Mouse (Mus musculus) right cerebral cortex, postnatal 36 days (tissue): Measurements from ENCODE around the gene Hist1h4f.

Experiments
- DNase-seq, 2 experiments: peaks; one replicate each; pipeline ENCODE4 v3.0.0; 2022; ENCODE audit warnings: low spot score in 2 of 2, mixed read lengths in 1 of 2

Hist1h4f gene

GRCm38 (mm10) chr13:23534368-23535131, 16.9 kb downstream of the Hist1h4f start:
- no peak for DNase-seq

- DNase-seq: peak; percentile 72 to 81
These were observed 17.7 kb downstream of the Hist1h4f start, which contains the start of gene Hist1h2af for GRCm38 (mm10) chr13:23533560-23534367. Hist1h2af (plus strand) TSS chr13:23533906.

GRCm38 (mm10) chr13:23532262-23533075, 19.0 kb downstream of the Hist1h4f start:
- no peak for DNase-seq

GRCm38 (mm10) chr13:23530901-23531875, 20.3 kb downstream of the Hist1h4f start, which contains the start of gene Hist1h4h:
Hist1h4h (plus strand) TSS chr13:23531050.
- DNase-seq: peak; percentile 95 to 97

- peak; percentile 36 to 49 for DNase-seq
These were observed 21.1 kb downstream of the Hist1h4f start for GRCm38 (mm10) chr13:23530181-23530900.

- no peak for DNase-seq
These were observed 21.8 kb downstream of the Hist1h4f start for GRCm38 (mm10) chr13:23529480-23530165.

- no peak for DNase-seq
These were observed 22.4 kb downstream of the Hist1h4f start for GRCm38 (mm10) chr13:23529005-23529404.

- peak; percentile 84 to 88 for DNase-seq
These were observed 25.1 kb downstream of the Hist1h4f start for GRCm38 (mm10) chr13:23526312-23526711.

GRCm38 (mm10) chr13:23525901-23526300, 25.5 kb downstream of the Hist1h4f start:
- no peak for DNase-seq

GRCm38 (mm10) chr13:23524654-23525053, 26.8 kb downstream of the Hist1h4f start:
- peak in 1 of 2 experiments; percentile 26 for DNase-seq

GRCm38 (mm10) chr13:23523976-23524375, 27.5 kb downstream of the Hist1h4f start:
- no peak for DNase-seq

GRCm38 (mm10) chr13:23521703-23522102, 29.7 kb downstream of the Hist1h4f start:
- peak; percentile 69 to 77 for DNase-seq

GRCm38 (mm10) chr13:23519416-23519815, 32.0 kb downstream of the Hist1h4f start:
- peak; percentile 71 to 76 for DNase-seq

- peak; percentile 71 to 77 for DNase-seq
These were observed 32.6 kb downstream of the Hist1h4f start for GRCm38 (mm10) chr13:23518885-23519284.

GRCm38 (mm10) chr13:23518295-23518603, 33.2 kb downstream of the Hist1h4f start:
- DNase-seq: no peak

- DNase-seq: peak; percentile 87 to 89
These were observed 33.7 kb downstream of the Hist1h4f start for GRCm38 (mm10) chr13:23517603-23518294.

GRCm38 (mm10) chr13:23516822-23517602, 34.4 kb downstream of the Hist1h4f start:
- DNase-seq: peak; percentile 57 to 62
